Mouse (Mus musculus) urinary bladder, adult 2 months (tissue): ENCODE data around the gene Emx2. TPM values are rescaled to one million over a fixed set of nuclear protein-coding genes. Genes with fewer than 3 reads are reported as not detected.

Source experiments
- DNase-seq: peaks from one replicate; pipeline ENCODE4 v3.0.0; 2022; ENCODE audit warnings: low spot score
- polyA plus RNA-seq: library from polyadenylated mRNA; depleted of rRNA; stranded (reverse); fragments of >200 nt; gene quantifications from 2 replicates; pipeline ENCODE4 v1.2.3, GENCODE M21; 2012

Gene Emx2
- polyA plus RNA-seq, 1 experiment: 0.40 TPM

- DNase-seq: no peak
These were observed 4.5 kb downstream of the Emx2 start for GRCm38 (mm10) chr19:59462459-59463292.

- no peak for DNase-seq
These were observed 5.8 kb downstream of the Emx2 start for GRCm38 (mm10) chr19:59463842-59464443.

- DNase-seq: no peak
These were observed 7.1 kb downstream of the Emx2 start for GRCm38 (mm10) chr19:59465281-59465680.

GRCm38 (mm10) chr19:59465751-59466410 is 7.7 kb downstream of the Emx2 start:
- no peak for DNase-seq

- DNase-seq: no peak
These were observed 8.3 kb downstream of the Emx2 start for GRCm38 (mm10) chr19:59466417-59466937.

- no peak for DNase-seq
These were observed 8.8 kb downstream of the Emx2 start for GRCm38 (mm10) chr19:59467016-59467412.

GRCm38 (mm10) chr19:59467413-59468064 is 9.4 kb downstream of the Emx2 start:
- no peak for DNase-seq

GRCm38 (mm10) chr19:59468065-59468810 is 10.1 kb downstream of the Emx2 start:
- no peak for DNase-seq

- DNase-seq: no peak
These were observed 11.1 kb downstream of the Emx2 start for GRCm38 (mm10) chr19:59469035-59469949.

GRCm38 (mm10) chr19:59470074-59470630 is 12.0 kb downstream of the Emx2 start:
- DNase-seq: no peak

GRCm38 (mm10) chr19:59470913-59471312 is 12.7 kb downstream of the Emx2 start:
- no peak for DNase-seq

GRCm38 (mm10) chr19:59472844-59473243 is 14.7 kb downstream of the Emx2 start:
- DNase-seq: no peak

GRCm38 (mm10) chr19:59479912-59480311 is 21.7 kb downstream of the Emx2 start:
- no peak for DNase-seq

- DNase-seq: no peak
These were observed 22.4 kb downstream of the Emx2 start for GRCm38 (mm10) chr19:59480563-59480962.

- DNase-seq: no peak
These were observed 34.1 kb downstream of the Emx2 start for GRCm38 (mm10) chr19:59492258-59492657.

- no peak for DNase-seq
These were observed 38.7 kb downstream of the Emx2 start for GRCm38 (mm10) chr19:59496832-59497231.

GRCm38 (mm10) chr19:59508896-59509295 is 50.7 kb downstream of the Emx2 start:
- no peak for DNase-seq

- no peak for DNase-seq
These were observed 55.0 kb downstream of the Emx2 start for GRCm38 (mm10) chr19:59513181-59513580.
